Mouse (Mus musculus) lung, adult 2 months (tissue): ENCODE data around the gene Atxn2l. TPM values are rescaled to one million over a fixed set of nuclear protein-coding genes. Genes with fewer than 3 reads are reported as not detected.

Experiments
- DNase-seq: peaks from one replicate; pipeline ENCODE4 v3.0.0; 2022
- H3K4me1 ChIP-seq: fragments of 200-500 bp; 2 replicates; pipeline ENCODE4 v1.6.1; 2011; ENCODE audit warnings: low read length; ENCODE audit not compliant: control insufficient read depth, insufficient read depth
- H3K4me3 ChIP-seq: fragments of 200-500 bp; replicated peaks from 2 replicates; pipeline ENCODE3; 2011; ENCODE audit warnings: low read depth, mild to moderate bottlenecking, control low read depth, low read length; ENCODE audit errors: extremely low read depth
- CTCF ChIP-seq: fragments of 200-500 bp; IDR thresholded peaks from 2 replicates; pipeline ENCODE4 v1.5.1; 2011; ENCODE audit warnings: mild to moderate bottlenecking, low read length, control low read depth; ENCODE audit not compliant: insufficient read depth
- POLR2A ChIP-seq: fragments of 200-500 bp; IDR thresholded peaks from 2 replicates; pipeline ENCODE4 v1.6.1; 2011; ENCODE audit warnings: low read depth, mild to moderate bottlenecking, control low read depth, low read length, borderline replicate concordance; ENCODE audit errors: extremely low read depth
- WGBS: fragments of 180-500 bp; shearing (Covaris S2); methylation state at CpG from one replicate; pipeline ENCODE4 v1.1.7; 2018; 5-methylcytosine and 5-hydroxymethylcytosine counted together
- polyA plus RNA-seq: library from polyadenylated mRNA; depleted of rRNA; stranded (reverse); fragments of >200 nt; gene quantifications from 2 replicates; pipeline ENCODE4 v1.2.3, GENCODE M21; 2012

Gene Atxn2l
- polyA plus RNA-seq, 1 experiment, result 152 TPM

DNA sequence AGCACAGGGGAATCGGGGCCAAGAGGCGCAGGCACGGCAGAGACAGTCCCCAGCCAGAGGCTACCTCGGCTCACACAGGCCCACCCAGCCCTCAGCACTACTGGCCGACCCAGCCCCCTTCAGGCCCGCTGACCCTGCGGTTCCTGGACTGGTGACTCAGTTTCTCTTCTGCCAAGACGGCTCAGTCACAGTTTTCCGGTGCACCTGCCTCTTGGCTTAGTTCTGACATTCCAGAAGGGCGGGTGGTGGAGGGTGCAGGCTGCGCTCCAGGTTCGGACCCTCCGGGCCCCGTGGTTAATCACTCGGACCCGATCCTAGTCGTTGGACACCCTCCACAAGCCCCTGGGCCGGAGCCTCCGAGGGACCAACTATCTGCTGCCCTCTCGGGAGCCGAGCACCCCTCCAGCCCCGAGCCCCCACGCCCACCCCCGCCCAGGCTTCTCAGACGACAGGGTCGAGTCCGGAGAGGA lies 28.7 kb downstream of the Atxn2l start:
- 2% methylated on average over 27 of the region's 27 CpGs for WGBS
- H3K4me1 ChIP-seq, result peaks cover 6% of the 10 kb centered on the region
- peak; percentile 44 for DNase-seq
- H3K4me3 ChIP-seq, result peak overlapping the region; percentile 85
- TF ChIP-seq POLR2A, result no peak
- no peak for TF ChIP-seq CTCF

DNA sequence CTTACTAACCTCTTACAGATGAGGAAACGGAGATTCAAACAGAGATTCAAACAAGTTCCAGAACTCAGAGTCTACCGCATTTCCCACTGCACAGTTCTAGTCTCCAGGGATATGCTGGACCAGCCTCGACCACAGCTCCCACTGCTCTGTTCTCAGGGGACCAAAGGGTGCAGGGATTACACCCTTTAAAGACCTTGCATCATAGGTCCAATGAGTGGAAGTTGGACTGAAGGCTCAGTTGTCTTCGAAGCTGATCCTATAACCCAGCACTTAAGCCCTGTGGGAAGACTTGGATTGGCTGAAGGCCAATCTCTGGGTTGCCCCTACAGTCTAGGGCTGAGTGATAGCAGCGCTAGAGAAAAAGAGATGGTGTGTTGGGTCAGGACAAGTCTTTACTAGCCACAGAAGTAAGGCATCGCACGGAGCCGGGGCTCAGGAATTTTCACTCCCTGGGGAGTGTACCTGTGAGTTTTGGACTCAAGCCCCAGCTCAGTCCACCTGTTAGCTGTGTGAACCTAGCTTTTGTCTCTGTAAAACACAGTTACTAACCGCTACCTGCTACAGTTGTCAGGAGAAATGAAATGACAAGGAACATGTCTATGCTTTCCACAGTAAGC lies 29.7 kb downstream of the Atxn2l start:
- H3K4me1 ChIP-seq, result peaks cover 6% of the 10 kb centered on the region
- TF ChIP-seq POLR2A, result no peak
- TF ChIP-seq CTCF, result no peak
- WGBS, result 65% methylated on average over 9 of the region's 9 CpGs
- DNase-seq, result no peak
- no peak overlapping the region for H3K4me3 ChIP-seq

DNA sequence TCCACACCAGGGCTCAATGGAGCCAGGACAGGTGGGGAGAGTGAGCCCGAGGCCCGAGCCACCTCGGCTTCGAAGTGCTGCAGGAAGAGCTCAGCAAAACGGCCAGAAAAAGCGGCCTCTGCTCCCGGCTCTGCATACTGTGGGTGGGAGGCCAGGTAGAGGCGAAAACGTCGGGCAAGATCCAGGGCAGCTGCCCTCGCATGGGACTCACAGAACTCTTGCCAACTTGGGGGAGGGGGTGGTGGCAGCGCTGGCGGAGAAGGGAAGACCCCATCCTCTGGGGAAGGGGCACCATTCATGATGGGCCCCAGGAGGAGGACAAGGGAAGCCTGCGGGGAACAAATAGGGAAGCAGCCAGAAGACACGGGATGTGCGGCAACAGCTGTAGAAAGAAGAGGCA lies 30.5 kb downstream of the Atxn2l start:
- TF ChIP-seq CTCF (no peak), POLR2A (no peak)
- 79% methylated on average over 16 of the region's 16 CpGs for WGBS

DNA sequence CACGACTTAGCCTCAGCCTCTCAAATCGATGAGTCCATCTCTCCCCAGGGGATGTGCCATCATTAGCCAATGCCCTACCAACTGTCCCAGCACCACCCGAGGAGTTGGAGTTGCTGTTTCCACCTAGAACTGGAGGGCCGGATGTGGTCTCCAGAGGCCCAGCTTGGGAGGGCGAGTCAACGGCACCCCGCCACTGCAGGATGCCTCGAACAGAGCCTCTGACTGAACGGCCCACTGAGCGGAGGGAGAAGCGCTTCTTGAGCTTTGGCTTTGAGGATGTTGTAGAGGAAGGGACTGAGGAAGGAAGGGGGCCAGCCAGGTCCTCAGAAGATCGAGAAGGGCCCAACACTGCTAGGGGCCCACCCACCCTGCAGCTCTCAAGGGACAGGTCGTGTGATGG lies 30.9 kb downstream of the Atxn2l start:
- no peak for TF ChIP-seq POLR2A
- no peak for TF ChIP-seq CTCF
- WGBS, result 74% methylated on average over 13 of the region's 13 CpGs
- DNase-seq, result no peak
- peaks cover 6% of the 10 kb centered on the region for H3K4me1 ChIP-seq
- no peak overlapping the region for H3K4me3 ChIP-seq

More for the DNA sequence above, 30.5 kb downstream of the Atxn2l start:
- H3K4me3 ChIP-seq, result no peak overlapping the region
- DNase-seq, result no peak
- peaks cover 6% of the 10 kb centered on the region for H3K4me1 ChIP-seq

DNA sequence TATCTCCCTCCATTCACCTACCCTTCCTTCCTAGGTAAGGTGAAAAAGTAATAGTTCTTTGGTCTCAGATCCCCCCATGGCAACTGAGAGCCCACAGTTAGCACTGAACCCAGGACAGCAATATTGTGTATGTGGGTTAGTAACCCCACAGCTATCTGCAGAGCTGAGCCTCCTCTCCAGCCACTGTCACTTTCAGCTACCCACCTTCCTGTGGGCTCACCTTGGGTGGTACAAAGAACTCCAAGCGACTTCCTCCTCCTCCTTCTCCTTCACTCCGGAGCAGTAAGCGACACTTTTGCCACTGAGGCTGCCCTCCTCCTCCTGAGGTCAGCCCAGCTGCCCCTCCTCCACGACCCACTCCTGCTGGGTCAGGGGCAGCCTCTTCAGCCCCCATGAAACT lies 31.4 kb downstream of the Atxn2l start:
- TF ChIP-seq POLR2A, result no peak
- TF ChIP-seq CTCF, result no peak
- peaks cover 6% of the 10 kb centered on the region for H3K4me1 ChIP-seq
- no peak overlapping the region for H3K4me3 ChIP-seq
- DNase-seq, result no peak
- WGBS, result 56% methylated on average over 4 of the region's 4 CpGs

DNA sequence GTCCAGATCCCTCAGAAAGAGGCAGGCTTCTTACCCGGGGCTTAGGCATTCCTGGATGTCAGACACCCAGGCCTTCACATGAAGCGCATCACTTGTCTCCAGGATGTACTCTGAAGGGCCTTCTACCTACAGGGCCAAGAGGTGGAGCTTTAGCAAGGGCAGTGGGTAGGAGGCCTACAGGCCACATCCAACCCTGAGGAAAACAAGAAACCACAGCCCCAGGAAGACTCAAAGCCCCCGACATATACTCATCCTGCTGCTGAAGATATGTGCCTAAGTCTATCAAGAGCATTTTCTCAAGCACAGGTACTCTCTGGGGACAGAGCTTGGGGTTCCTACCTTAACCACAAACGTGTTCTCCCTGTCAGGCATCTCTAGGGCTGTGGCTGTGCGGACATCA lies 31.9 kb downstream of the Atxn2l start:
- TF ChIP-seq CTCF, result no peak
- TF ChIP-seq POLR2A, result no peak
- WGBS, result 82% methylated on average over 5 of the region's 5 CpGs
- Histone ChIP-seq H3K4me3 (no peak overlapping the region), H3K4me1 (peaks cover 6% of the 10 kb centered on the region)
- DNase-seq, result no peak

DNA sequence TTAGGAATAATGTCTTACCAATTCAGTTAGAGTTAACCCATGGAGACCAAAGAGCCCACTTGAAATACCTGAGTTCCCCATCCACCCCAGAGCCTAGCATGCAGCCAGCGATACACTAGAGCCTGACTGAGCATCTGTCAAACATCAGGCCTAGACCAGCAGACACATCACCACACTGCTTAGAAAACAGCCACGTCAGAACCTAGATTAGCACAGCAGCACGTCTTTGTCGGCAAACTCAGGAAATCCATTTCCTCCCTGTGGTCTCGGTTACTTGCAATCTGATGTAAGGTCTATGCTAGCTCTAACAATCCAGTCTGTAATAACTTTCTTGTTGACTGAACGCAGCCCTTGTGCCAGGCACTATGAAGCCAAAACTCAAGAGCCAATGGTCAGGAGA lies 33.2 kb downstream of the Atxn2l start:
- WGBS, result 57% methylated on average over 6 of the region's 6 CpGs
- DNase-seq, result no peak
- TF ChIP-seq CTCF (no peak), POLR2A (no peak)
- Histone ChIP-seq H3K4me3 (no peak overlapping the region), H3K4me1 (peaks cover 10% of the 10 kb centered on the region)

DNA sequence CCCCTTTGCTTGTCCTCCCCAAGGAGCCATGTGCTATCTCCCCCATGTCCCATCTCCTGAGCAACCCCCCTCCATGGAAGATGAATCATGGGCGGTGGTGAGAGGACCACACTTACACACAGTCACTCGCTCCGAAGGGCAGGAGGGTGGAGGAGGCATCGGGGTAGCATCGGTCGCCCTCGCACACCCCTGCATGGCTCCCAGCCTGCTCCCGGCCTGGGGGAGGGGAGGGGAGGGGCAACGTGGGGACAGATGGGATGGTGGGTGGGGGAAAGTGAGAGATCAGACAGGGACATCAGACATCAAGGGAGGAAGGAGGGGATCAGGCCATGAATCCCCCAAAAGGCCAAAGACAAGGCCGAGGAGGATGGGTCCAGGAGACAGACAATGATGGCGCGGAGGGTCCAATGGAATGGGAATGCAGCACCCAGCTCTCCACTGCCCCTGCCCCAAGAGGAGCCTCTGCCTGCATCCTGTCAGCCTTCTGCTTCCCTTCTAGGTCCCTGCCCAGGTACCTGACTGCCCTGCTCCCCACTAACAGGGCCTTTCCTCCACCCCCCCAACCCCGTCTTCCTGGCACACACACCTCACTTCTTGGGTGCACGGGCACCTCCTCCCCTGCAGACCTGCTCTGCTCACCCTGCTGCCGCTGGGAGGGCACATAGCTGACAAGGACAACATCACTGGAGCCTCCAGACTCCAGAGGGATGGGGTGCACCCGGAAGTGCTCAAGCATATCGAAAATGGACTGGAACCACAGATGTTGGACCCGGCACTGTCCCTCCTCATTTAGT lies 35.2 kb downstream of the Atxn2l start:
- WGBS, result 89% methylated on average over 18 of the region's 18 CpGs
- DNase-seq, result no peak
- Histone ChIP-seq H3K4me1 (peaks cover 4% of the 10 kb centered on the region; the same call in 1 of the 2 replicates), H3K4me3 (no peak overlapping the region)
- TF ChIP-seq POLR2A (no peak), CTCF (no peak)

DNA sequence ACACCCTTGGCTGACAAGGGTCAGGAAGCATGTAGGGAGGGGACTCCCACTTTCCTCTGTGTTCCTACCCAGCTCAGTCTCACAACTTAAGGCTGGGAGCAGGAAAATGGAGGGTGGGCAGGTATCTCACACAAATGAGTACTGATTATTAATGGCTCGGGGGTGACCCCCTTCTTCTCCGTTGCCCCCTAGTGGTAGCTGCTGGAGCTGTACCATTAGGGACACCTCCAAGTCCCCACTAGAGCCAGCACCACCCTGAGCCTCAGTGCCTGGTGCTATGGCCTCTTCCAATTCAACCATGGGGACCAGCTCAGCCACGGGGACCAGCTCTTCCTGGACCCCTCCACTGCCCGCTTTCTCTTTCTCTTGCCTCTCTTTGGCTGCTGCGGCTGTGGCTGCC lies 36.0 kb downstream of the Atxn2l start:
- H3K4me3 ChIP-seq, result no peak overlapping the region
- peak; percentile 35 for DNase-seq
- peaks cover 4% of the 10 kb centered on the region; the same call in 1 of the 2 replicates for H3K4me1 ChIP-seq
- WGBS, result 57% methylated on average over 5 of the region's 5 CpGs
- no peak for TF ChIP-seq POLR2A
- peak; percentile 50 for TF ChIP-seq CTCF

DNA sequence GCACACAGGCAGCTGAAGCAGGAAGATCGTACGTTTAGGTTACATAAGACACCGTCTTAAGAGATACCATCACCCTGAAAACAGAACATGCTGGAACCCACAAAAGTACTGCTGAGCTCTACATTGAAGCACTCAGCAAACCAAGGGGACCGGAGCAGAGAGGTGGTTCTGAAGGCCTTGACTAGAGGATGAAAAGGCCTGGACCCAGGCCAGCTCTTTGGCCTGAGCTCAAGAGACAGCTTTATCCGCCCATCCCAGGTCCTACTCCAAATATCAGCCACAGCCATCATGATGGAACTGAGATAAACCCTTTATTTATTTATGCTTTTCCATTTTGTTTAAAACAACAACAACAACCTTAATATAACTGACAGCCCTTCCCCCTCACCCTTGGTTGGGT lies 36.5 kb downstream of the Atxn2l start:
- H3K4me1 ChIP-seq, result peaks cover 4% of the 10 kb centered on the region; the same call in 1 of the 2 replicates
- no peak overlapping the region for H3K4me3 ChIP-seq
- no peak for DNase-seq
- TF ChIP-seq CTCF (no peak), POLR2A (no peak)
- 64% methylated on average over 5 of the region's 5 CpGs for WGBS
